8 mouse cellular contexts compared by ENCODE assay signal in the genomic region with DNA sequence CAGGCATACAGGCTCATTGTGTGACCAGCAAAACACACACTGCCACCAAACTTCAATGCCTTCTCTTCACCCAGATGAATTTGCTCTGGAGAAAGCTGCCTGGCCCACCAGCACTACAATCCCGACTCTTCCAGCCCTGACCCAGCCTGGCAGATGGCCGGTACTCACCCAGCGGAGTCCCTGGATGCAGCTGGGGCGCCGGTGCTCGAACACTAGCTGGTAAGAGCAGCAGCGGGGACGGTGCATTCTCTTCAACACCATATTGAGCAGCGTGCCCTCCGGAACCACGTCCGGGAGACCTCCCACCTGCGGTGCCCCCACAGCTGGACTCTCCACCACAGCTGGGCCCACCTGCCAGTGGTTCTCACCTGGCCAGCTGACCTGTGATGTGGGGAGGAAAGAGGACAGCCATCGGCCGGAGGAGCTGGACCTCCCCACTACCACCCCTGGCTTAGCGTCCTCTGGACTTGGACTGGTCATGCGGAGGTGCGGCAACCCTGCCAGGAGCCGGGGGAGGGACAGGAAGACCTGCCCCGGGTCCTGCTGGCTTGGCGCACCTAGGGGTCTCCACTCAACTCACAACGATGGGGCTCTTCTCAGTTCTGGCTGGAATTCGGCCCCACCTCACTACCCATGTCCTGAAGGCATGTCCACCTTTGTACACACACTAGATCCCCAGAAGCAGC. TPM values are rescaled to one million over a fixed set of nuclear protein-coding genes. Genes with fewer than 3 reads are reported as not detected.
A peak's percentile ranks its signal among the peaks of the same experiment; 100 is the strongest.
DNase-seq lines count a peak whose midpoint lies in the region; ATAC-seq and TF ChIP-seq lines count a peak whose summit lies in the region.

No protein-coding gene starts in this region.

- H3K27ac ChIP-seq in lung, embryonic 14.5 days (ENCODE audit: low read depth) = peak overlapping the region; percentile 36; the same call in 1 of the 2 replicates
- peak overlapping the region; percentile 36; the same call in 1 of the 2 replicates for H3K27ac ChIP-seq in forebrain, embryonic 13.5 days
- H3K27ac ChIP-seq in kidney, embryonic 16.5 days (ENCODE audit: low read length) = peak overlapping the region; percentile 92
- H3K27ac ChIP-seq in midbrain, embryonic 13.5 days = no peak overlapping the region; the same call in 1 of the 2 replicates

- TF ChIP-seq CTCF in lung, embryonic 14.5 days (IDR thresholded peaks at IDR 0.05; ENCODE audit: low read depth) = no peak

- H3K27me3 ChIP-seq in lung, embryonic 14.5 days (ENCODE audit: insufficient read depth, low read length) = peaks cover 7% of the 10 kb centered on the region; the same call in 1 of the 2 replicates
- H3K27me3 ChIP-seq in forebrain, embryonic 13.5 days = peaks cover 70% of the 10 kb centered on the region
- H3K27me3 ChIP-seq in kidney, embryonic 16.5 days (ENCODE audit: insufficient read depth, low read length) = peaks cover 5% of the 10 kb centered on the region; the same call in 1 of the 2 replicates
- peaks cover 78% of the 10 kb centered on the region for H3K27me3 ChIP-seq in midbrain, embryonic 13.5 days

- DNase-seq in lung, embryonic 14.5 days = no peak
- DNase-seq in lung, postnatal 4 days = no peak
- no peak for DNase-seq in urinary bladder, adult 18-20 months (ENCODE audit: low spot score in 2 of 2)
- no peak for DNase-seq in adrenal gland, postnatal 4 days (ENCODE audit: low spot score in 2 of 2)
- DNase-seq in urinary bladder, adult 2 months (ENCODE audit: low spot score) = no peak

- H3K9ac ChIP-seq in lung, embryonic 14.5 days = peak overlapping the region; percentile 45
- peak overlapping the region; percentile 57 for H3K9ac ChIP-seq in forebrain, embryonic 13.5 days
- H3K9ac ChIP-seq in kidney, embryonic 16.5 days (replicated peaks; ENCODE audit: low read length) = peak overlapping the region; percentile 83
- H3K9ac ChIP-seq in midbrain, embryonic 13.5 days (replicated peaks) = peak overlapping the region; percentile 53

- WGBS in lung, embryonic 14.5 days = 6% methylated on average over 23 of the region's 23 CpGs
- 3% methylated on average over 23 of the region's 23 CpGs for WGBS in forebrain, embryonic 13.5 days
- WGBS in kidney, embryonic 16.5 days = 6% methylated on average over 23 of the region's 23 CpGs
- WGBS in midbrain, embryonic 13.5 days = 3% methylated on average over 23 of the region's 23 CpGs

- peak; percentile 4; the same call in 1 of the 2 replicates for ATAC-seq in lung, embryonic 14.5 days (ENCODE audit: insufficient read depth)
- ATAC-seq in forebrain, embryonic 13.5 days = peak; percentile 16; the same call in 1 of the 2 replicates
- ATAC-seq in kidney, embryonic 16.5 days (ENCODE audit: low FRiP score, low TSS enrichment) = peak; percentile 12
- 0 out of 2 replicates have a peak, but pooled peaks have one; percentile 7 for ATAC-seq in midbrain, embryonic 13.5 days

- peaks cover 30% of the 10 kb centered on the region for H3K4me1 ChIP-seq in lung, embryonic 14.5 days (ENCODE audit: insufficient read depth)
- peaks cover 31% of the 10 kb centered on the region for H3K4me1 ChIP-seq in forebrain, embryonic 13.5 days
- peaks cover 70% of the 10 kb centered on the region for H3K4me1 ChIP-seq in kidney, embryonic 16.5 days (ENCODE audit: insufficient read depth, low read length)
- peaks cover 35% of the 10 kb centered on the region for H3K4me1 ChIP-seq in midbrain, embryonic 13.5 days (replicated peaks)

- no peaks in the 10 kb centered on the region for H3K36me3 ChIP-seq in lung, embryonic 14.5 days (ENCODE audit: insufficient read depth)
- no peaks in the 10 kb centered on the region for H3K36me3 ChIP-seq in forebrain, embryonic 13.5 days (ENCODE audit: poor library complexity, severe bottlenecking)
- no peaks in the 10 kb centered on the region for H3K36me3 ChIP-seq in kidney, embryonic 16.5 days (ENCODE audit: insufficient read depth, low read length)
- H3K36me3 ChIP-seq in midbrain, embryonic 13.5 days = no peaks in the 10 kb centered on the region

- H3K9me3 ChIP-seq in lung, embryonic 14.5 days (ENCODE audit: low read depth, low read length) = no peaks in the 10 kb centered on the region
- no peaks in the 10 kb centered on the region for H3K9me3 ChIP-seq in forebrain, embryonic 13.5 days (replicated peaks)
- no peaks in the 10 kb centered on the region for H3K9me3 ChIP-seq in kidney, embryonic 16.5 days (ENCODE audit: low read length)
- H3K9me3 ChIP-seq in midbrain, embryonic 13.5 days = no peaks in the 10 kb centered on the region

- peak overlapping the region; percentile 42 for H3K4me3 ChIP-seq in lung, embryonic 14.5 days (ENCODE audit: low read depth, low read length)
- peak overlapping the region; percentile 48 for H3K4me3 ChIP-seq in forebrain, embryonic 13.5 days
- H3K4me3 ChIP-seq in kidney, embryonic 16.5 days (ENCODE audit: low read length) = peak overlapping the region; percentile 64
- peak overlapping the region; percentile 45 for H3K4me3 ChIP-seq in midbrain, embryonic 13.5 days (replicated peaks)

- peak overlapping the region; percentile 78 for H3K4me2 ChIP-seq in lung, embryonic 14.5 days
- peak overlapping the region; percentile 94 for H3K4me2 ChIP-seq in forebrain, embryonic 13.5 days
- H3K4me2 ChIP-seq in kidney, embryonic 16.5 days (replicated peaks; ENCODE audit: low read depth, low read length) = peak overlapping the region; percentile 95
- H3K4me2 ChIP-seq in midbrain, embryonic 13.5 days (replicated peaks) = peak overlapping the region; percentile 81

RNA-seq across cellular contexts. Expression of a gene that starts 1.0 kb away (rescaled TPM):
- polyA plus RNA-seq in lung, embryonic 14.5 days (2014; fragmentation: Nextera tagmentation; extraction: Ambion mirVana) = 14.3 and 17.5 TPM in 2 replicates
- polyA plus RNA-seq in forebrain, embryonic 13.5 days (2015; fragmentation: Nextera tagmentation; extraction: Ambion mirVana) = 6.7 and 7.8 TPM in 2 replicates
- polyA plus RNA-seq in kidney, embryonic 16.5 days (2015; fragmentation: Nextera tagmentation; extraction: Ambion mirVana) = 36.3 and 36.4 TPM in 2 replicates
- 7.2 and 9.0 TPM in 2 replicates for polyA plus RNA-seq in midbrain, embryonic 13.5 days (2015; fragmentation: Nextera tagmentation; extraction: Ambion mirVana)
- total RNA-seq in adrenal gland, postnatal 4 days (2021) = 10 to 100 TPM; 19.2 to 27.9 TPM
- polyA plus RNA-seq in urinary bladder, adult 2 months (2012; rRNA removed) = 17.8 and 19.2 TPM in 2 replicates

RNA-seq across cellular contexts. Expression of a gene that starts 11.6 kb away (rescaled TPM):
- 25.3 and 32.7 TPM in 2 replicates for polyA plus RNA-seq in lung, embryonic 14.5 days (2014; fragmentation: Nextera tagmentation; extraction: Ambion mirVana)
- 44.1 and 45.2 TPM in 2 replicates for polyA plus RNA-seq in forebrain, embryonic 13.5 days (2015; fragmentation: Nextera tagmentation; extraction: Ambion mirVana)
- 81.7 and 81.9 TPM in 2 replicates for polyA plus RNA-seq in kidney, embryonic 16.5 days (2015; fragmentation: Nextera tagmentation; extraction: Ambion mirVana)
- polyA plus RNA-seq in midbrain, embryonic 13.5 days (2015; fragmentation: Nextera tagmentation; extraction: Ambion mirVana) = 48.0 and 59.8 TPM in 2 replicates
- 10 to 100 TPM; 83.0 to 91.7 TPM for total RNA-seq in adrenal gland, postnatal 4 days (2021)
- 72.4 and 91.1 TPM in 2 replicates for polyA plus RNA-seq in urinary bladder, adult 2 months (2012; rRNA removed)

RNA-seq across cellular contexts. Expression of a gene that starts 35.6 kb away (rescaled TPM):
- 0.20 TPM in 1 of 2 replicates, not detected in the other for polyA plus RNA-seq in lung, embryonic 14.5 days (2014; fragmentation: Nextera tagmentation; extraction: Ambion mirVana)
- polyA plus RNA-seq in forebrain, embryonic 13.5 days (2015; fragmentation: Nextera tagmentation; extraction: Ambion mirVana) = 0.25 and 0.26 TPM in 2 replicates
- 0.45 and 0.60 TPM in 2 replicates for polyA plus RNA-seq in kidney, embryonic 16.5 days (2015; fragmentation: Nextera tagmentation; extraction: Ambion mirVana)
- 0.17 and 0.31 TPM in 2 replicates for polyA plus RNA-seq in midbrain, embryonic 13.5 days (2015; fragmentation: Nextera tagmentation; extraction: Ambion mirVana)
- 1 to 10 TPM in 1 of 2 experiments, under 1 TPM in 1; 0.95 to 1.1 TPM for total RNA-seq in adrenal gland, postnatal 4 days (2021)
- polyA plus RNA-seq in urinary bladder, adult 2 months (2012; rRNA removed) = 1.7 and 2.1 TPM in 2 replicates
